Mouse (Mus musculus) macrophage (primary cell): ENCODE data around the gene Noct. TPM values are rescaled to one million over a fixed set of nuclear protein-coding genes. Genes with fewer than 3 reads are reported as not detected.
"Not testable (repeated sequence)": the region's sequence is repeated elsewhere in the genome, so short reads cannot be mapped to it uniquely, and the experiment has no call there.

ENCODE experiments used
- H3K27ac ChIP-seq: fragments of 350-480 bp; formaldehyde crosslinking; 2 replicates; pipeline ENCODE4 v1.9.0; 2021
- H3K36me3 ChIP-seq: fragments of 350-480 bp; formaldehyde crosslinking; 2 replicates; pipeline ENCODE4 v1.9.0; 2021; ENCODE audit errors: inconsistent target
- H3K4me3 ChIP-seq: fragments of 350-480 bp; formaldehyde crosslinking; 2 replicates; pipeline ENCODE4 v1.9.0; 2021; ENCODE audit errors: inconsistent target
- H3K79me2 ChIP-seq: fragments of 350-480 bp; formaldehyde crosslinking; 2 replicates; pipeline ENCODE4 v1.9.0; 2021; ENCODE audit errors: inconsistent target
- WGBS: methylation state at CpG from one replicate; pipeline ENCODE4 v1.1.7; 2026; ENCODE audit warnings: inconsistent platforms; ENCODE audit not compliant: missing documents; 5-methylcytosine and 5-hydroxymethylcytosine counted together
- polyA plus RNA-seq: library from polyadenylated mRNA; stranded (reverse); fragments of 250-400 nt; gene quantifications from 3 replicates; pipeline ENCODE4 v1.2.4, GENCODE M21; 2018; ENCODE audit warnings: inconsistent platforms

Noct gene
- polyA plus RNA-seq, 1 experiment from 2014 or later = 7.7 TPM

- WGBS = 94% methylated on average over 5 of the region's 10 CpGs
- not testable (repeated sequence) for H3K4me3 ChIP-seq, H3K36me3 ChIP-seq, H3K79me2 ChIP-seq, H3K27ac ChIP-seq
Observed at GRCm38 (mm10) chr3:51216351-51216750, 7.9 kb upstream of the Noct start.

- not testable (repeated sequence) for H3K79me2 ChIP-seq, H3K4me3 ChIP-seq, H3K27ac ChIP-seq, H3K36me3 ChIP-seq
- 94% methylated on average over 5 of the region's 6 CpGs for WGBS
Observed at GRCm38 (mm10) chr3:51218385-51218784, 5.9 kb upstream of the Noct start.

GRCm38 (mm10) chr3:51219213-51219612 lies 5.0 kb upstream of the Noct start:
- Histone ChIP-seq H3K4me3 (no peak overlapping the region), H3K79me2 (no peaks in the 10 kb centered on the region), H3K27ac (no peak overlapping the region), H3K36me3 (no peaks in the 10 kb centered on the region)
- 90% methylated on average over 5 of the region's 5 CpGs for WGBS

GRCm38 (mm10) chr3:51220846-51221245 lies 3.4 kb upstream of the Noct start:
- Histone ChIP-seq H3K27ac (no peak overlapping the region), H3K36me3 (no peaks in the 10 kb centered on the region), H3K79me2 (peaks cover 7% of the 10 kb centered on the region), H3K4me3 (no peak overlapping the region)
- WGBS = 63% methylated on average over 4 of the region's 4 CpGs

GRCm38 (mm10) chr3:51221847-51222246 lies 2.4 kb upstream of the Noct start:
- H3K79me2 ChIP-seq = peaks cover 16% of the 10 kb centered on the region
- no peak overlapping the region for H3K27ac ChIP-seq
- H3K36me3 ChIP-seq = no peaks in the 10 kb centered on the region
- WGBS = 92% methylated on average over 8 of the region's 8 CpGs
- no peak overlapping the region for H3K4me3 ChIP-seq

GRCm38 (mm10) chr3:51222302-51222701 lies 1.9 kb upstream of the Noct start:
- no peaks in the 10 kb centered on the region for H3K36me3 ChIP-seq
- 96% methylated on average over 5 of the region's 6 CpGs for WGBS
- no peak overlapping the region for H3K27ac ChIP-seq
- peaks cover 19% of the 10 kb centered on the region for H3K79me2 ChIP-seq
- no peak overlapping the region for H3K4me3 ChIP-seq

GRCm38 (mm10) chr3:51222834-51223460 lies 1.3 kb upstream of the Noct start:
- Histone ChIP-seq H3K4me3 (no peak overlapping the region), H3K27ac (no peak overlapping the region), H3K36me3 (no peaks in the 10 kb centered on the region), H3K79me2 (peaks cover 26% of the 10 kb centered on the region)
- WGBS = 76% methylated on average over 10 of the region's 10 CpGs

GRCm38 (mm10) chr3:51223556-51223955 lies 691 bp upstream of the Noct start:
- Histone ChIP-seq H3K79me2 (peaks cover 32% of the 10 kb centered on the region), H3K36me3 (no peaks in the 10 kb centered on the region), H3K4me3 (no peak overlapping the region), H3K27ac (no peak overlapping the region)
- WGBS = 84% methylated on average over 5 of the region's 5 CpGs

GRCm38 (mm10) chr3:51225226-51225750 lies 1.0 kb downstream of the Noct start:
- WGBS = 7% methylated on average over 37 of the region's 39 CpGs
- H3K4me3 ChIP-seq = peak overlapping the region; percentile 35
- no peaks in the 10 kb centered on the region for H3K36me3 ChIP-seq
- peaks cover 48% of the 10 kb centered on the region for H3K79me2 ChIP-seq
- no peak overlapping the region for H3K27ac ChIP-seq

- Histone ChIP-seq H3K36me3 (no peaks in the 10 kb centered on the region), H3K27ac (no peak overlapping the region), H3K79me2 (peaks cover 55% of the 10 kb centered on the region), H3K4me3 (no peak overlapping the region)
- WGBS = 98% methylated on average over 9 of the region's 10 CpGs
Observed at GRCm38 (mm10) chr3:51225979-51226378, 1.7 kb downstream of the Noct start.

GRCm38 (mm10) chr3:51226601-51227000 lies 2.4 kb downstream of the Noct start:
- no peak overlapping the region for H3K4me3 ChIP-seq
- H3K27ac ChIP-seq = no peak overlapping the region
- H3K36me3 ChIP-seq = no peaks in the 10 kb centered on the region
- 32% methylated on average over 3 of the region's 3 CpGs for WGBS
- peaks cover 61% of the 10 kb centered on the region for H3K79me2 ChIP-seq

- H3K27ac ChIP-seq = no peak overlapping the region
- 68% methylated on average over 10 of the region's 10 CpGs for WGBS
Observed at GRCm38 (mm10) chr3:51228038-51228820, 4.0 kb downstream of the Noct start.

GRCm38 (mm10) chr3:51228821-51229205 lies 4.6 kb downstream of the Noct start:
- 81% methylated on average over 9 of the region's 9 CpGs for WGBS

More at GRCm38 (mm10) chr3:51228038-51228820, 4.0 kb downstream of the Noct start:
- Histone ChIP-seq H3K36me3 (no peaks in the 10 kb centered on the region), H3K4me3 (no peak overlapping the region), H3K79me2 (peaks cover 76% of the 10 kb centered on the region)

GRCm38 (mm10) chr3:51229226-51229625 lies 5.0 kb downstream of the Noct start:
- Histone ChIP-seq H3K27ac (no peak overlapping the region), H3K4me3 (no peak overlapping the region), H3K36me3 (no peaks in the 10 kb centered on the region), H3K79me2 (peaks cover 85% of the 10 kb centered on the region)
- WGBS = 98% methylated on average over 3 of the region's 3 CpGs

More at GRCm38 (mm10) chr3:51228821-51229205, 4.6 kb downstream of the Noct start:
- peaks cover 81% of the 10 kb centered on the region for H3K79me2 ChIP-seq
- H3K27ac ChIP-seq = no peak overlapping the region
- no peaks in the 10 kb centered on the region for H3K36me3 ChIP-seq
- H3K4me3 ChIP-seq = no peak overlapping the region

- Histone ChIP-seq H3K36me3 (no peaks in the 10 kb centered on the region), H3K79me2 (peaks cover 92% of the 10 kb centered on the region), H3K27ac (no peak overlapping the region), H3K4me3 (no peak overlapping the region)
- 97% methylated on average over 6 of the region's 6 CpGs for WGBS
Observed at GRCm38 (mm10) chr3:51230146-51230835, 6.0 kb downstream of the Noct start.
